Mouse (Mus musculus): ENCODE data around the gene Coa3. TPM values are rescaled to one million over a fixed set of nuclear protein-coding genes. Genes with fewer than 3 reads are reported as not detected.

Gene Coa3
- polyA plus RNA-seq, 1 experiment from 2014 or later: 210 TPM

DNA sequence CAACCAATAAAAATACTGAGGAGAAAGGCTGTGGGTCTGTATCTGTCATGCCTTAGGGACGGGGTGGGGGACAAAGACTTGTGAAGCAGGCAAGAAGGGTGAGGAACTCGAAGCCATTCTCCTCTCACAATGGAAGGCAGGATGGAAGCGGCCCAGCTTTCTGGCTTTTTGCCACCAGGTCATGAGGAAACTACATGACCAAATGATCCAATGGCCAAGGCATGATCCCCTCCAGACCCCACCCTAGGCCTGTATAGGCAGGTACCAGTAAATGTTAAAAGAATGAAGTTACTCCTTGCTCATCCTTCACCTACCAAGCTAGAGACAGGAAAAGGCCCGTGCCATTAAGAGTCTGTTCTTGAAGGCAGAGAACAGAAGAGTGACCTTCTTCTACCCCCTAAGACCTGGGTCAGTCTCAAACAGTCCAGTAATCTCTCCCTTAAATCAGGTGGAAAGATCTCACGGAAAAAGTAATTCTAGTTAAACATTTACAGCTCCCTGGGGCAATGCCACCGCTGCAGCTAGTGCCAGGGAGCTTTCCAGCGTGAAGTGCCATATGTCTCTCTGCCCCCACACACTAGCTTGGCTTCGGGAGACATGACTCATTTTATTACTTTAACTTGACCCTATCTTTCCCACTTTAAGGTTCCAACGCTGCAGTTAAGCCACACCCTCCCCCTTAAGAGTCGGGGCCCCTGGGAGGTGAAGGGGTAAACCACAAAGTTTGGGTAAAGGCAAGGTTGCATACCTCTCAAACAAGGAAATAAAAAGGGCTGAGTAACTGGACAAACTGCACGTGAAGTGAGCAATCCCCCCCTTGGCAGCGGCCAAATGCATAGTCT, 1.3 kb downstream of the Coa3 start:
- no peak for ATAC-seq
- peaks cover 23% of the 10 kb centered on the region for H3K27me3 ChIP-seq
- WGBS: 81% methylated on average over 12 of the region's 12 CpGs
- H3K9me3 ChIP-seq: no peaks in the 10 kb centered on the region
- H3K36me3 ChIP-seq: peaks cover 5% of the 10 kb centered on the region; the same call in 1 of the 2 replicates
- H3K4me3 ChIP-seq (replicated peaks): peak overlapping the region; percentile 66
- H3K4me2 ChIP-seq (replicated peaks): peak overlapping the region; percentile 73
- H3K27ac ChIP-seq: no peak overlapping the region
- peak overlapping the region; percentile 84 for H3K9ac ChIP-seq (replicated peaks)
- peaks cover 27% of the 10 kb centered on the region for H3K4me1 ChIP-seq (replicated peaks)

DNA sequence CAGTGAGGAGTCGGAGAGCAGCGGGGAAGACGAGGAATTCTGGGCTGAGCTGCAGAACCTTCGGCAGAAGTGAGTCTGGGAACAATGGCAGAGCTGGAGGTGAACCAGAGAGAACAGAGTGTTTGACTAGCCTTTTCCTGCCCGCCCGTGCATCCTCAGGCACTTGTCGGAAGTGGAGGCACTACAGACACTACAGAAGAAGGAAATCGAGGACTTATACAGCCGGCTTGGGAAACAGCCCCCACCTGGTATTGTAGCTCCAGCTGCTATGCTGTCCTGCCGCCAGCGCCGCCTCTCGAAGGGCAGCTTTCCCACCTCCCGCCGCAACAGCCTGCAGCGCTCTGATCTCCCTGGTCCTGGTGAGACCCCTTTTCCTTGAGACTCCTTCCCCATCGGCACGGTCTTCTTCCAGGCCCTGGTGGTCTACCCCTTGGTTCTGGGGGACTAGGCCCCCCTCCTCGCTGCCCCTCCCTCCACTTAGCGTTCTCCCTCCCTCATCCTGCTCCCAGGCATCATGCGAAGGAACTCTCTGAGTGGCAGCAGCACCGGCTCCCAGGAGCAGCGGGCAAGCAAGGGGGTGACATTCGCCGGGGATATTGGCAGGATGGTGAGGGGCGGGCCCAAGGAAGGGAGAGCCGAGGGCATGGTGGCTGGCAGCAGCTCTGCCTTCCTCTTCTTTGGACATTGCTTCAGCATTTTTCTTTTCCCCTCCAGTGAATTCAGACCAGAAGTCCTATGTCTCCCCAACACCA, 2.4 kb downstream of the Coa3 start:
- Histone ChIP-seq H3K4me2 (replicated peaks) (peak overlapping the region; percentile 73), H3K27ac (0 out of 2 replicates have a peak overlapping the region, but pooled peaks have one; percentile 25), H3K4me1 (replicated peaks) (peaks cover 27% of the 10 kb centered on the region), H3K27me3 (peaks cover 23% of the 10 kb centered on the region), H3K36me3 (peaks cover 5% of the 10 kb centered on the region; the same call in 1 of the 2 replicates), H3K9me3 (no peaks in the 10 kb centered on the region), H3K4me3 (replicated peaks) (peak overlapping the region; percentile 12; the same call in 1 of the 2 replicates), H3K9ac (replicated peaks) (peak overlapping the region; percentile 45)
- ATAC-seq: no peak
- WGBS: 25% methylated on average over 27 of the region's 27 CpGs

DNA sequence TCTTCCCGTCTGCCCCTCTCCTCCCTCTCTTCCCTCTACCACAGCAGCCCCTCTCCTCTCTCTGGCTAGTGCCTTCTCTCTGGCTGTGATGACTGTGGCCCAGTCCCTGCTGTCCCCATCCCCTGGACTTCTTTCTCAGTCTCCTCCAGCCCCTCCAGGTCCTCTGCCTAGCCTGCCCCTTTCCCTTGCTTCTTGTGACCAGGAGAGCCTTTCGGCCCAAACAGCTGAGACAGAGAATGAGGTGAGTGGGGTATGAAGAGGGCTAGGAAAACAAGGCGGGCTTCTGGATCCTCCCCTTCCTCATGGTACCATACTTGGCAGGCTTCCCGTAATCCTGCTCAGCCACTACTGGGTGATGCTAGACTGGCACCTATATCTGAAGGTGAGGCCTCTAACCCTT, 3.6 kb downstream of the Coa3 start:
- H3K36me3 ChIP-seq: peaks cover 5% of the 10 kb centered on the region; the same call in 1 of the 2 replicates
- no peak overlapping the region for H3K4me3 ChIP-seq (replicated peaks)
- peaks cover 27% of the 10 kb centered on the region for H3K4me1 ChIP-seq (replicated peaks)
- no peak overlapping the region for H3K4me2 ChIP-seq (replicated peaks)
- 83% methylated on average over 4 of the region's 4 CpGs for WGBS
- no peak overlapping the region for H3K9ac ChIP-seq (replicated peaks)
- peaks cover 20% of the 10 kb centered on the region for H3K27me3 ChIP-seq
- no peak overlapping the region for H3K27ac ChIP-seq
- ATAC-seq: no peak
- no peaks in the 10 kb centered on the region for H3K9me3 ChIP-seq

DNA sequence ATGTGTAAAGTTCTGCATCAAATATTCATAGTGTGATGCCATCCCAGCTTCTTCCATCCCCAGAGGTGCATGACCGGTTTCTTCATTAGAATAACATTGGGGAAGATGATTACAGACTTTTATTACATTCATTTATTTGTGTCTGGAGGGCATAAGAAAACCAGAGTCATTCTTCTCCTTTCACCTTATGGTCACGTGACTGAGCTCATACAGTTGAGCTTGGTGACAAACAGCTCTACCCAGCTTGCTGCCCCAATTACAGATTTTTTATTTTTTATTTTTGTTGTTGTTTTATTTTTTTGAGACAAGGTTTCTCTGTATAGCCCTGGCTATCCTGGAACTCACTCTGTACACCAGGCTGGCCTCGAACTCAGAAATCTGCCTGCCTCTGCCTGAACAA, 6.5 kb downstream of the Coa3 start:
- H3K36me3 ChIP-seq: peaks cover 5% of the 10 kb centered on the region; the same call in 1 of the 2 replicates
- H3K9me3 ChIP-seq: no peaks in the 10 kb centered on the region
- 83% methylated on average over 3 of the region's 3 CpGs for WGBS
- peaks cover 17% of the 10 kb centered on the region; the same call in 1 of the 2 replicates for H3K27me3 ChIP-seq
- H3K4me3 ChIP-seq (replicated peaks): no peak overlapping the region
- H3K4me2 ChIP-seq (replicated peaks): no peak overlapping the region
- no peak for ATAC-seq
- no peak overlapping the region for H3K27ac ChIP-seq
- peaks cover 12% of the 10 kb centered on the region for H3K4me1 ChIP-seq (replicated peaks)
- no peak overlapping the region for H3K9ac ChIP-seq (replicated peaks)

DNA sequence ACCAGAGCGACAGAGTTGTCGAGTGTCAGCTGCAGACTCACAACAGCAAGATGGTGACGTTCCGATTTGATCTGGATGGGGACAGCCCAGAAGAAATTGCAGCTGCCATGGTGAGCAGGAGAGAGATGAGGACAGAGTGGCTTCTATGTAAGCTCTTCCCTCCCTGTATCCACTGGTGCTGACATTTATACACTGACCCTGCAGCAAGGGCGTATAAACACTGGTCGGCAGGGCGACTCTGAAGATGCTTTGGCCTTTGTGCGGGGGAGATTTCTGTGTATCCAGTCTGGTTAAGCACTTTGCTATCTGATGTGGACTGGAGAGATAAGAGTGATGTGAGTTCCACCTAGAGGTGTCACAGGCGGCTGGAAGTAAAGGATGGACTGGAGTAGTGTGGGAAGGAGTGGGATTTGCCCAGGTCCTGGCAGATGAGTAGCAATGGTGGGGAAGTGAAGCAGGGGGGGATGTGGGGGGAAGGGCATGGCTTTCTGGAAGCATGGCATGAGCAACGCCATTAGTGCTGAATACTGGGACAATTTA, 9.3 kb downstream of the Coa3 start:
- Histone ChIP-seq H3K9me3 (no peaks in the 10 kb centered on the region), H3K4me3 (replicated peaks) (no peak overlapping the region), H3K27ac (no peak overlapping the region), H3K36me3 (no peaks in the 10 kb centered on the region), H3K9ac (replicated peaks) (0 out of 2 replicates have a peak overlapping the region, but pooled peaks have one; percentile 2), H3K4me2 (replicated peaks) (peak overlapping the region; percentile 2; the same call in 1 of the 2 replicates), H3K27me3 (peaks cover 29% of the 10 kb centered on the region), H3K4me1 (replicated peaks) (peaks cover 11% of the 10 kb centered on the region)
- 38% methylated on average over 10 of the region's 10 CpGs for WGBS
- no peak for ATAC-seq

GRCm38 (mm10) chr11:101265906-101266305, 13.0 kb downstream of the Coa3 start:
- no peak for ATAC-seq
- Histone ChIP-seq H3K27ac (no peak overlapping the region), H3K4me1 (replicated peaks) (peaks cover 34% of the 10 kb centered on the region), H3K9ac (replicated peaks) (no peak overlapping the region), H3K36me3 (no peaks in the 10 kb centered on the region), H3K9me3 (no peaks in the 10 kb centered on the region), H3K4me3 (replicated peaks) (0 out of 2 replicates have a peak overlapping the region, but pooled peaks have one; percentile 35), H3K27me3 (peaks cover 64% of the 10 kb centered on the region), H3K4me2 (replicated peaks) (peak overlapping the region; percentile 57)
- 7% methylated on average over 6 of the region's 6 CpGs for WGBS

- Histone ChIP-seq H3K4me3 (replicated peaks) (peak overlapping the region; percentile 35), H3K4me1 (replicated peaks) (peaks cover 43% of the 10 kb centered on the region), H3K36me3 (no peaks in the 10 kb centered on the region), H3K9me3 (no peaks in the 10 kb centered on the region), H3K4me2 (replicated peaks) (peak overlapping the region; percentile 57), H3K27me3 (peaks cover 67% of the 10 kb centered on the region), H3K27ac (no peak overlapping the region), H3K9ac (replicated peaks) (peak overlapping the region; percentile 44; the same call in 1 of the 2 replicates)
- under 1% methylated on average over 31 of the region's 31 CpGs for WGBS
- ATAC-seq: no peak
Measured at GRCm38 (mm10) chr11:101264954-101265471, 13.9 kb downstream of the Coa3 start.

- H3K9ac ChIP-seq (replicated peaks): no peak overlapping the region
- no peaks in the 10 kb centered on the region for H3K9me3 ChIP-seq
- no peak for ATAC-seq
- H3K4me2 ChIP-seq (replicated peaks): no peak overlapping the region
- peaks cover 54% of the 10 kb centered on the region for H3K4me1 ChIP-seq (replicated peaks)
- no peak overlapping the region for H3K27ac ChIP-seq
- no peak overlapping the region for H3K4me3 ChIP-seq (replicated peaks)
- H3K27me3 ChIP-seq: peaks cover 67% of the 10 kb centered on the region
- H3K36me3 ChIP-seq: peaks cover 4% of the 10 kb centered on the region
- 10% methylated on average over 3 of the region's 3 CpGs for WGBS
Measured at GRCm38 (mm10) chr11:101263989-101264280, 15.0 kb downstream of the Coa3 start.

DNA sequence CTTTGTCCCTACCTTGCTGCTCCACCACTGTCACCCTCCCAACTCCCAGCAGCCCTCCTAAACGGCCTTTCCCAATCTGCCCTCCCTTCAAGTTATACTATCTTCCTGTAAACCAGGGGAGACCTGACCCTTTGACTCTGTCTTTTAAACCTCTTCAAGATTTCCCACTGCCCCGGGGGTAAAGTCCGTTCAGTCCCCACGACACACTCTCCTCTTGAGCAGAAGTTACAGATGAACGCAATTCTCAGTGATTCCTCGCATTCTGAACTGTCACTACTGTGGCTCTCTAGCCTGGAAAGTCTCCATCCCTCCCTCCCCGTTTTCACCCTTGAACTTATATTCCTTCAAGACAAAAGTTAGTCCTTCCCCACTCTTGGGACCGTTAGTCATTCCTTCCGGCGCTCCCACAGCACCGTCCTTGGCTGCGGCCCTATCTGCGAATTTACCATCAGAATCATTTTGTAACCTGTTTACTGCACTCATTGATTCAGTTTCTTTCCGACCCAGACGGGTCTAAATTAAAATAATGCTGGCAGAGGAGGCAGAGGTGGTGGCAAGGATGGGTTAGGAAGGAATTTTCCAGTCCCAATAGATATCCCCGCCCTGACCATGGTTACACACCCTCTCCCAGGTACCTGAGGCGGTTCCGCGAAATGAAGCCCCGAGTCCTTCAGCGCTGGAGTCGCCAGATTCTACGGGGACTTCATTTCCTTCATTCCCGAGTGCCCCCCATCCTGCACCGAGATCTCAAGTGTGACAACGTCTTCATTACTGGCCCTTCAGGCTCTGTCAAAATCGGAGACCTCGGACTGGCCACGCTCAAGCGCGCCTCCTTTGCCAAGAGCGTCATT, 15.6 kb downstream of the Coa3 start:
- H3K9ac ChIP-seq (replicated peaks): no peak overlapping the region
- H3K4me2 ChIP-seq (replicated peaks): no peak overlapping the region
- 2% methylated on average over 32 of the region's 32 CpGs for WGBS
- H3K27me3 ChIP-seq: peaks cover 66% of the 10 kb centered on the region
- no peak overlapping the region for H3K4me3 ChIP-seq (replicated peaks)
- no peak for ATAC-seq
- H3K9me3 ChIP-seq: no peaks in the 10 kb centered on the region
- peaks cover 55% of the 10 kb centered on the region for H3K4me1 ChIP-seq (replicated peaks)
- no peak overlapping the region for H3K27ac ChIP-seq
- H3K36me3 ChIP-seq: peaks cover 6% of the 10 kb centered on the region

DNA sequence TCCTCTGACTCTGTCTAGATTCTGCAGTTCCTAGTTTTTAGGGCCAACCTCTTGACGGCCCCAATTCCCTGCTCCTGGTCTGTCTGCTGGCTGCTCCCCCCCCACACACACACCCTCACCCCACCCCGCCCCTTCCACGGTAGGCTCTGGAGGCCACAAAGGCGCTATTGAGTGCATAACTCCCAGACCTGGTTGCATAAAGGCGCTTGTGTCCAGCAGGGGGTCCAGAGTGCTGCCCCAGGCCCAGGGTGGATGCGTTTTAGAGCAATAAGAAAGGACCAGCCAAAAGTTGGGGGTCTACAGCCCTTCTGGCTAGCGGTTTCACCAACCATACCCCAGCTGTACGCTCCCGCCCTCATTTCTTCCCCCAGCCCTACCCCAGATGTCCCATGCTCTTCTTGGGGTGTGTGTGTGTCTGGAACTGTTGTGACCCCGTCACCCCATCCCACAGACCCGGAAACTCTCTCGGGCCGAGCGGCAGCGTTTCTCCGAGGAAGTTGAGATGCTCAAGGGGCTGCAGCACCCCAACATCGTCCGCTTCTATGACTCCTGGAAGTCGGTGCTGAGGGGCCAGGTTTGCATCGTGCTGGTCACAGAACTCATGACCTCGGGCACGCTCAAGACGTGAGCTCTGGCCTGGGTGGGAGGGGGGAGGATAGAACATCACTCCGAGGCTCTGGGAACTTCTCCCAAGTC, 16.5 kb downstream of the Coa3 start:
- Histone ChIP-seq H3K9me3 (no peaks in the 10 kb centered on the region), H3K27ac (no peak overlapping the region), H3K9ac (replicated peaks) (no peak overlapping the region), H3K4me2 (replicated peaks) (peak overlapping the region; percentile 91), H3K4me1 (replicated peaks) (peaks cover 55% of the 10 kb centered on the region), H3K27me3 (peaks cover 60% of the 10 kb centered on the region), H3K36me3 (peaks cover 13% of the 10 kb centered on the region), H3K4me3 (replicated peaks) (0 out of 2 replicates have a peak overlapping the region, but pooled peaks have one; percentile 12)
- WGBS: 3% methylated on average over 24 of the region's 24 CpGs
- no peak for ATAC-seq
